Mouse (Mus musculus): ENCODE data around the gene Kctd21. TPM values are rescaled to one million over a fixed set of nuclear protein-coding genes. Genes with fewer than 3 reads are reported as not detected.

The Kctd21 gene
- polyA plus RNA-seq, 1 experiment from 2014 or later, result 8.3 TPM

DNA sequence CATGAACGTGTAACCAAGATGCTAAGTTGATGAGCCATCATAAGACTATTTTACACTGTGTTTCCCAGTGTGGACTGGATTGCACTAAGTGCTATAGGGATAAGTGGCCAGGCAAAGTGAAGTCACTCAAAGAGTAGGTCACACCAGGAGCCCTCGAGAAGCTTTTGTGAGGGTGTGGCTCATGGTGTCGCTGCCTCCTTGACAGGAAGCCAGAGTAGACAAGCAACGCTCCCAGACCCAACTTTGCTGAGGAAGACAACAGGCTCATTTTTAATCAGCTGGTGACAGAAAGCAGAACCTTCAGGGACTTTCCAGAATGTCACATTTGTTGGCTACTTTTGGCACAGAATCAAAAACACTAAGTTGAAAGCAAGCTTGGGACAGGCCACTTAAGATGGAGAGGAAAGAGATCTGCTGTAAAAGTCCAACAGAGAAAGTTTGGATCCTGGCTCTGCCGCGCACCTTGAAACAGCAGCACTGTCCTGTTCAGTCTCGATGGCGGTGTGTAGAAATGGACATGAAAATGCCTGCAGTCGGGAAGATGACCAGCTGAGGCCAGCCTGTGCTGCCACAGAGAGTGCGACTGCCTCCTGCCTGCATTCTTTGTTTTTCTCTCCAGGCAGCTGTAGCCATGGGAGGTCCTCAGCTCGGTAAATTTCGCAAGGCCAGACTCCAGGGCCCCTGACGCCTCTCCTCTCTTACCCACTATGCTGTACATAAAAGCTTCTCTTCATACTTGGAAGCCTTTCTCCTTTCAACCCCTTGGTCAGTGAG lies 23.1 kb downstream of the Kctd21 start:
- WGBS, result 46% methylated on average over 13 of the region's 13 CpGs
- no peaks in the 10 kb centered on the region for H3K36me3 ChIP-seq (replicated peaks)
- H3K27me3 ChIP-seq (replicated peaks), result no peaks in the 10 kb centered on the region
- H3K4me3 ChIP-seq, result no peak overlapping the region
- H3K4me1 ChIP-seq, result no peaks in the 10 kb centered on the region
- H3K4me2 ChIP-seq, result no peak overlapping the region
- H3K27ac ChIP-seq, result no peak overlapping the region
- no peak overlapping the region for H3K9ac ChIP-seq
- ATAC-seq (replicated peaks), result no peak
- no peaks in the 10 kb centered on the region for H3K9me3 ChIP-seq

DNA sequence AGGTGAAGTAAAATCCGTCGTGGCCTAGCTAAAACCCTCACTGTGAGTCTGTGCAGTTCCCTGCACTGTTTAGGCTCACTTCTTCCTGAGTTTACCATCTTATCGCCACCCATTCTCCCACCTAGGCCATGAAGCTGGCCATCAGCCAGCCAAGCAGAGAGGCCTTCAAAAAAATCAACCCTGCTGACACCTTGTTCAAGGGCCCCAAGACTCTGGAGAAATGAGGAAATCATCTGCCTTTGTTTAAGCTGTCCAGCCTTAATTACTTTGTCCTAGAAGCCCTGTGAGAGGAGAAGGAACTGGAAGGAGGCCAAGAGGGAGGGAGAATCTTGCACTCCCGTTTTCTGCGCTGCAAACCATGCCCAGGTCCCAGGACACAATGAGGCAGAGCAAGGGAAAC lies 24.1 kb downstream of the Kctd21 start:
- Histone ChIP-seq H3K9me3 (no peaks in the 10 kb centered on the region), H3K36me3 (replicated peaks) (no peaks in the 10 kb centered on the region), H3K9ac (no peak overlapping the region), H3K4me3 (no peak overlapping the region), H3K27ac (no peak overlapping the region), H3K4me1 (no peaks in the 10 kb centered on the region), H3K27me3 (replicated peaks) (no peaks in the 10 kb centered on the region), H3K4me2 (no peak overlapping the region)
- ATAC-seq (replicated peaks), result no peak
- WGBS, result 71% methylated on average over 5 of the region's 5 CpGs

DNA sequence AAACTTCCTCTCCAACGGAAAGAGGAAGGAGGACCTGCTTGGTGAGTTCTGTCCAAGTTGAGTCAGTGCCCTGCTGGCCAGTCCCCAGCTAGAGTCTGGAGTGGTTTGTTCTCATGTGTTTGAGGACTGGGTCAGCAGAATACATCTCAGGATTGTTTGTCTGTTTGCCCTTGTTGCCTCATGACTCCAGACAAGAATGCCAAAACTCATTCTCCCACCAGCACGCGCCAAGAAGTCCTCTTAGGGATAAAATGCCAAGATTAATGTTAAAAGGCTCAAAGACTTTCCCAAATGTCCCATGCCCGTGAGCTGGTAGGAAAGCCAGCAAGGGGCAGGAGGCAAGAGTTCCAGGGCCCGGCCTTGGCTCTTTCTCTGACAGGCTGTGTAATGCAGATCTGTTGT lies 24.7 kb downstream of the Kctd21 start:
- Histone ChIP-seq H3K27ac (no peak overlapping the region), H3K9ac (no peak overlapping the region), H3K9me3 (no peaks in the 10 kb centered on the region), H3K4me3 (no peak overlapping the region), H3K36me3 (replicated peaks) (no peaks in the 10 kb centered on the region), H3K27me3 (replicated peaks) (no peaks in the 10 kb centered on the region), H3K4me2 (no peak overlapping the region), H3K4me1 (no peaks in the 10 kb centered on the region)
- no peak for ATAC-seq (replicated peaks)
- 77% methylated on average over 5 of the region's 5 CpGs for WGBS

DNA sequence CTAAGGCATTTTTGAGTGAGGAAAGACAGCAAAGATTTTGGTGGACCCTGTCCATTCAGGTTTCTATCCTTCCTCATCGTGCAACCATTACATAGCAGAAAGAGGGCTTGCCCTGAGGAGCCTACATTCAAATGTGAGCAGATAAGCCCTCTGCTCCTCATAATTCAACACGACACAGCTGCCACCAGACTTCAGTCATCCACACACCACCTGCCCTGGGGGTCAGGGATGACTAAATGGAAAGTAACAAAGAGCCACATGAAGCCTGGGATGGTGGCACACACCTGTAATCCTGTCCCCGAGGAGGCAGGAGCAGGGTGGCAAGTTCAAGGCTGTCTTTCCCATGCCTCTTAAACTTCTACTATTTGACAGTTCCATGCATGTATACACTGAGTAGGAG lies 25.7 kb downstream of the Kctd21 start:
- Histone ChIP-seq H3K9me3 (no peaks in the 10 kb centered on the region), H3K4me3 (no peak overlapping the region), H3K27me3 (replicated peaks) (no peaks in the 10 kb centered on the region), H3K36me3 (replicated peaks) (no peaks in the 10 kb centered on the region), H3K4me1 (no peaks in the 10 kb centered on the region), H3K4me2 (no peak overlapping the region), H3K27ac (no peak overlapping the region), H3K9ac (no peak overlapping the region)
- ATAC-seq (replicated peaks), result no peak
- 69% methylated on average over 3 of the region's 3 CpGs for WGBS

DNA sequence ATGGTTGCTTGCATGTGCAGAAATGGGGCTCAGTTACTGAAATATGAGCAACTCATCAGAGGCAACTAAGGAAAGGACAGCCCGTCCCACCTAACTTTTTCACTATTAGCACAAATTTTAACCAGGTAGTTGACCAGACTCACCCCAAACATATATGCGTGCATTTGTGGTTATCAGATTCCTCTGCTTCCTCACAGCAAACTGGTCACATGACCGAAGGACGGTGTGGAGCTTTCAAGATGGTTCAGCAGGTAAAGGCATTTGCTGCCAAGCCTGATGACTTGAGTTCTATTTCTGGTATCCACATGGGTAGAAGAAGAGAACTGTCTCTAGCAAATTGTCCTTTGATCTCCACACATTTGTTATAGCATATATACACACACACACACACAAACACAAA lies 26.2 kb downstream of the Kctd21 start:
- no peaks in the 10 kb centered on the region for H3K36me3 ChIP-seq (replicated peaks)
- no peaks in the 10 kb centered on the region for H3K27me3 ChIP-seq (replicated peaks)
- no peak overlapping the region for H3K4me3 ChIP-seq
- WGBS, result 94% methylated on average over 4 of the region's 4 CpGs
- H3K4me2 ChIP-seq, result no peak overlapping the region
- H3K4me1 ChIP-seq, result no peaks in the 10 kb centered on the region
- no peak overlapping the region for H3K9ac ChIP-seq
- H3K9me3 ChIP-seq, result no peaks in the 10 kb centered on the region
- no peak for ATAC-seq (replicated peaks)
- no peak overlapping the region for H3K27ac ChIP-seq

DNA sequence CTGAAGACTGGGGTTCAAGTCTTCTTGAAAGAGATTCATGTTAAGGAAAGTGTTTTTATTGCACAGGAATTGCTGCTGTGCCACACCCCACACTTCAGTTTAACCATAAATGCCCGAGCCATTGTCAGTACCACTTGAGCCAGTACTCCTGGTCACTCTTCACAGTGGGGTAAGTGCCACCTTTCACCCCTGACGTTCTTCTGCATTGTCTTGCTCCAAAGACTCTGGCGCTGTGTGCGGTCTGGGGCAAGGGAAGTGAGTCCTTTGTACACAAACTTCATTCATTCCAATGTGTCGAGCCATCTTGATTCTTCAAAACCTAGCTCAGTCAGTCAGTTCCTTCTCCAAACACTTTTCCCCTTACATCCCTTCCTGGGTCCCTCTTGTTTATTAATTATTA lies 28.0 kb downstream of the Kctd21 start:
- WGBS, result 65% methylated on average over 5 of the region's 5 CpGs
- Histone ChIP-seq H3K27me3 (replicated peaks) (no peaks in the 10 kb centered on the region), H3K27ac (no peak overlapping the region)

DNA sequence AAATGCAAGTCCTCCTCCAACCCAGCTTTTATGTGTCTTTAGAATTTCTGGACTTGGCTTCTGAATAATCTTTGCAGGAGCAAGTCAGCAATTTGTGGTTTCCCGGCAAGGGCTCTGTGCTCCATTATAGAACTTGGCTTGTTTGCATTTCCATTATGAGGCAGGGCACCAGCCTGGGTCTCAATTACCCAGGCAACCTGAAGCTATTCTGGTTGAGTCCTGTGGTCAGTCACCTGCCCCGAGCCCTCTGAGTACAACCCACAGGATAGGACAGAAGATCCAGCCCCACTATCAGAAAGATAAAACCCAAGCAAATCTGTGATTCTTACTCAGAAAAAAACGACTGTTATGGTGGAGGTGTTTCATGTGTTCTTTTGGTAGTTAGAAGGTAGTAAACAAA lies 28.8 kb downstream of the Kctd21 start:
- no peak overlapping the region for H3K4me3 ChIP-seq
- no peaks in the 10 kb centered on the region for H3K4me1 ChIP-seq
- no peak overlapping the region for H3K27ac ChIP-seq
- 43% methylated on average over 3 of the region's 3 CpGs for WGBS
- no peaks in the 10 kb centered on the region for H3K27me3 ChIP-seq (replicated peaks)
- no peaks in the 10 kb centered on the region for H3K36me3 ChIP-seq (replicated peaks)
- no peak for ATAC-seq (replicated peaks)
- H3K4me2 ChIP-seq, result no peak overlapping the region
- no peak overlapping the region for H3K9ac ChIP-seq
- H3K9me3 ChIP-seq, result no peaks in the 10 kb centered on the region

More for the DNA sequence above, 28.0 kb downstream of the Kctd21 start:
- ATAC-seq (replicated peaks), result no peak
- Histone ChIP-seq H3K9ac (no peak overlapping the region), H3K4me2 (no peak overlapping the region), H3K9me3 (no peaks in the 10 kb centered on the region), H3K4me3 (no peak overlapping the region), H3K4me1 (no peaks in the 10 kb centered on the region), H3K36me3 (replicated peaks) (no peaks in the 10 kb centered on the region)

DNA sequence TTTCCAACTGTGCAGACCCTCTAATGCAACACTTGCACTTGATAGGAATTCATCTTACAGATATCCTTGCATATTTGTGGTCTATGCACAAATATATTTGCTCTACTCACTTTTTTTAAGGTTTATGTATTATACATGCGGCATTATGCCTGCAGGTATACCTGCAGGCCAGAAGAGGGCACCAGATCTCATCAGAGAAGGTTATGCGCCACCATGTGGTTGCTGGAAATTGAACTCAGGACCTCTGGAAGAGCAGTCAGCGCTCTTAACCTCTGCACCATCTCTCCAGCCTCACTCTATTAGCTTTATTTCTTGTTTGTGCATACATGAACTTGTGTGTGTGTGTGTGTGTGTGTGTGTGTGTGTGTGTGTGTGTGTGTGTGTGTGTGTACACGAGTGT lies 29.3 kb downstream of the Kctd21 start:
- ATAC-seq (replicated peaks), result no peak
- Histone ChIP-seq H3K4me3 (no peak overlapping the region), H3K27me3 (replicated peaks) (no peaks in the 10 kb centered on the region), H3K36me3 (replicated peaks) (no peaks in the 10 kb centered on the region), H3K4me1 (no peaks in the 10 kb centered on the region), H3K4me2 (no peak overlapping the region), H3K9me3 (no peaks in the 10 kb centered on the region), H3K9ac (no peak overlapping the region), H3K27ac (no peak overlapping the region)
- WGBS, result 39% methylated on average over 4 of the region's 4 CpGs

DNA sequence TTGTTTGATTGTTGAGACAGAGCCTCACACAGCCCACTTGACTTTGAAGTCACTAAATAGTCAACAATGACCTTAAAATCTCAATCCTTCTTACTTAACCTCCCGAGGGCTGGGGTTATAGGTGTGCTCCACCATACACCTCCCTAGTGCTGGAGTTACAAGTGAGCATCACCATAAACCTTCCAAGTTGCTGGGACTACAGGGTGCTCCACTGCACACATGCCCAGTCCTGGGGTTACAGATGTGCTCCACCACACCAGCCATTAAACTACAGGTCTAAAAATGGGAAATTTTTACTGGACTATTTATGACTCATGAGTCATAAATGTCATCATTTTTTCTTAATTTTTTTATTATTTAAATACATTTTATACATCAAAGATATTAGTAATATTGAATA lies 33.8 kb downstream of the Kctd21 start:
- no peaks in the 10 kb centered on the region for H3K27me3 ChIP-seq (replicated peaks)
- H3K36me3 ChIP-seq (replicated peaks), result no peaks in the 10 kb centered on the region
- H3K4me3 ChIP-seq, result no peak overlapping the region
- 90% methylated on average over 1 of the region's 1 CpGs for WGBS
- no peak overlapping the region for H3K9ac ChIP-seq
- H3K4me2 ChIP-seq, result no peak overlapping the region
- no peak overlapping the region for H3K27ac ChIP-seq
- H3K9me3 ChIP-seq, result no peaks in the 10 kb centered on the region
- H3K4me1 ChIP-seq, result peaks cover 2% of the 10 kb centered on the region; the same call in 1 of the 2 replicates
- ATAC-seq (replicated peaks), result no peak

DNA sequence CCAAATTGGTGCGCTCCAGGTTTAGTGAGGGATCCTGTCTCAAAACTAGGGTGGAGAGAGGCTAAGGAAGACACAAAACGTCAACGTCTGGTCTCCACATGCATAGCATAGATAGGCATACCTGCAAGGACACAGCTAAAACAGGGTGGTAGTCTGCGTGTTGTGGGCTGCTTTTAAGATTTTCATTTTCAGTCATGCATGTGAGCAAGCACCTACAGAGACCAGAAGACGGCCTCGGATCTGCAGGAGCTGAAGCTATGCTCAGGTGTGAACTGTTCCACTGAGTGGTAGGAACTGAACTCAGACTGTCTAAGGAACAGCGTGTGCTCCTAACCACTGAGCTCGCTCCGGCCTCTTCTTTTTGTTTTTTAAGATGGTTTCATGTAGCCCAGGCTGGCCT lies 43.0 kb downstream of the Kctd21 start:
- Histone ChIP-seq H3K27me3 (replicated peaks) (no peaks in the 10 kb centered on the region), H3K27ac (no peak overlapping the region), H3K4me1 (peaks cover 10% of the 10 kb centered on the region), H3K4me2 (no peak overlapping the region), H3K9me3 (no peaks in the 10 kb centered on the region), H3K9ac (no peak overlapping the region), H3K4me3 (no peak overlapping the region), H3K36me3 (replicated peaks) (0 out of 2 replicates have a peak, but pooled peaks cover 5% of the 10 kb centered on the region)
- ATAC-seq (replicated peaks), result no peak
- 94% methylated on average over 9 of the region's 9 CpGs for WGBS

DNA sequence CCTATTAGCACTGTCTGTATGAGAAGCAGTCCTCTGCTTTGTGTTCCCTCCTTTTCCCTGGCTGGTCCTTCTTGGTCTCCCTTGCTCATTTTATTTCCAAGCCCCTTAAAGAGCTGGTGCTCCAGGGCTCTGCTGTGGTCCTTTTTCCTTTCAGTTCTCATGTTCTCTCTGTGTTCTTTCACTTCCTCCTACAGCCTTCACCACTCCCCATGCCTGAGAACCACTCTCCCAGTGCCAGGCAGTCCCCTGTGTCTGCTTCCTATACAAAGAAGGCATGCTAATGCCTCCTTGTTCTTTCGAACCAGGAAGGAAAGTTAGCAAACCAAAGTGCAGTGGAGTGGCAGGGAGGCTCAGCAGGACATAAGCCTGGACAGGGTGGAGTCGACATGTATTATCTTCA lies 43.8 kb downstream of the Kctd21 start:
- no peak for ATAC-seq (replicated peaks)
- Histone ChIP-seq H3K4me3 (no peak overlapping the region), H3K4me1 (peaks cover 8% of the 10 kb centered on the region), H3K4me2 (no peak overlapping the region), H3K27me3 (replicated peaks) (no peaks in the 10 kb centered on the region), H3K9me3 (no peaks in the 10 kb centered on the region), H3K9ac (no peak overlapping the region), H3K27ac (no peak overlapping the region), H3K36me3 (replicated peaks) (0 out of 2 replicates have a peak, but pooled peaks cover 5% of the 10 kb centered on the region)
- WGBS, result 87% methylated on average over 2 of the region's 2 CpGs

DNA sequence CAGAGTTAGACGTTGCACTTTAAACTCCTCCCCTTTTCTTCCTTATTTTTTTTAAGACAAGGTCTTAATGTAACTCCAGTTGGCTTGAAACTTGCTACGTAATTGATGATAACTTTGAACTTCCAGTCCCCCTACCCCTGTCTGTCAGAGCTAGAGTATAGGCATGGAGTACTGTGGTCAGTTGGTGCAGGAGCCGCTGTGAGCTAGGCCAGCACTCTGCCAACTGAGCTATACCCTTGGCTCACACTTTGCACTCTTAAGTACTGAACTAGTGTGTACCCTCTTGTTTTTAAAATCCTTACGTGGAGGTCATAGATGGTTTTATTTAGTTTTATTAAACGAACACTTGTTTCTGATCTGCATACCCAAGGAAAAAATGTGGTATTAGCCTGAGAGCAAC lies 47.2 kb downstream of the Kctd21 start:
- no peak for ATAC-seq (replicated peaks)
- Histone ChIP-seq H3K27me3 (replicated peaks) (no peaks in the 10 kb centered on the region), H3K9me3 (no peaks in the 10 kb centered on the region), H3K9ac (no peak overlapping the region), H3K27ac (no peak overlapping the region), H3K4me3 (no peak overlapping the region), H3K4me2 (no peak overlapping the region), H3K4me1 (no peaks in the 10 kb centered on the region), H3K36me3 (replicated peaks) (peaks cover 15% of the 10 kb centered on the region; the same call in 1 of the 2 replicates)
- 93% methylated on average over 5 of the region's 5 CpGs for WGBS

DNA sequence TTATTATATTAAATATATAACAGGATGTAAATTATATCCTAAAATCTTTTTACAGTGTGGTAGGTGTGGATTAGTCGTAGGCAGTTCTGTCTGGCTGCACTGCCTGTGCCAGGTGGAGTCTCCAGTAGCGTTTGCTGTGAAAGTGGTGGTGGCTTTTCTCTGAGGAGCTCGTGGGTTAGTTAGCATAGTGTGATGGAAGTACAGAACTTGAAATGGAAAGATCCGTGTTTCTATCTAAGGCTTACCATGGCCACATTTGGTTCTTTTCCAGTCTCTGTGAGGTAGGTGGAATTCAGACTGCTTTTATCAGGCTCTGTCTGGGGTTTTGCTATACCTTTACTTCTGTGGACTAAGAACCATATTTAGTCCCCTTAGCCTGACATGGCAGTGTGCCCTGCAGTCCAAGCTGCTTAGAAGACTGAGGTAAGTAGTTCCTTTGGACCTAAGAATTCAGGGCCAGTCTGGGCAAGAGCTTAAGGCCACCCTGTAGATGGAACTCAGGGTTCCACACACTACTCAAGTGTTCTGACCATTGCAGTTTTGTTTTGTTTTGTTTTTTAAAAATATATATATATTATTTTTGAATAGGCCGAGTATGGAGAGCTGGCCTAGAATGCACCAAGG lies 48.5 kb downstream of the Kctd21 start:
- no peak overlapping the region for H3K9ac ChIP-seq
- H3K27ac ChIP-seq, result no peak overlapping the region
- no peaks in the 10 kb centered on the region for H3K27me3 ChIP-seq (replicated peaks)
- H3K4me3 ChIP-seq, result no peak overlapping the region
- H3K36me3 ChIP-seq (replicated peaks), result peaks cover 21% of the 10 kb centered on the region
- WGBS, result 94% methylated on average over 5 of the region's 5 CpGs
- H3K9me3 ChIP-seq, result no peaks in the 10 kb centered on the region
- H3K4me1 ChIP-seq, result no peaks in the 10 kb centered on the region
- H3K4me2 ChIP-seq, result no peak overlapping the region
- ATAC-seq (replicated peaks), result no peak

Measured in midbrain, embryonic 15.5 days (tissue).